Mouse (Mus musculus): ENCODE measurements around the gene Anks1. TPM values are rescaled to one million over a fixed set of nuclear protein-coding genes. Genes with fewer than 3 reads are reported as not detected.
A peak's percentile ranks its signal among the peaks of the same experiment; 100 is the strongest.
"Not testable (repeated sequence)": the region's sequence is repeated elsewhere in the genome, so short reads cannot be mapped to it uniquely, and the experiment has no call there.

The Anks1 gene
- polyA plus RNA-seq, 1 experiment from 2014 or later = 22.5 TPM

DNA sequence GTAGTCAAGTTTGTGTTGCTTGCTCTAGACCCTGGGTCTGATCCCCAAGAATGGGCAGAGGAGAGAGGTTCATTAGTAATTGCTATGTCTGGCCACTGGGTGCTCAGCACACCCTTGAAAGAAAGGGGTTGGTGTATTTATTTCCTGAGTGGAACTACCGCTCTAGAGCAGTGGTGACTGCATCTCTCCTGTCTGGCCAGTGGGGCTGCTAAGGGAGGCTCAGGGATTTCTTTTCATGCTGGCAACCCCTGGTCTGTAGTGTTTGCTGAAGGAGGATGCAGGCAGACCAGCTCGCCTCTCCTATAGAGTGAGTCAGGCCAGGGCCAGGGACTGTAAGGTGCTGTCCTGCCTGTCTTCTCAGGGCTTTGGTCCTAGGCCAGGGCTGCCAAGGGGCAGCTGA, 38.0 kb downstream of the Anks1 start:
- Histone ChIP-seq H3K4me3 (no peak overlapping the region), H3K9me3 (no peaks in the 10 kb centered on the region), H3K4me2 (replicated peaks) (no peak overlapping the region), H3K9ac (no peak overlapping the region), H3K4me1 (peaks cover 16% of the 10 kb centered on the region), H3K36me3 (no peaks in the 10 kb centered on the region), H3K27ac (no peak overlapping the region), H3K27me3 (no peaks in the 10 kb centered on the region)
- no peak for ATAC-seq (ENCODE audit: insufficient number of reproducible peaks, insufficient read depth, low FRiP score, low TSS enrichment)
- WGBS = 80% methylated on average over 2 of the region's 2 CpGs

GRCm38 (mm10) chr17:27953136-27953535, 44.0 kb downstream of the Anks1 start:
- H3K4me1 ChIP-seq = peaks cover 13% of the 10 kb centered on the region
- no peaks in the 10 kb centered on the region for H3K27me3 ChIP-seq
- WGBS = 47% methylated on average over 6 of the region's 6 CpGs
- no peak overlapping the region for H3K4me2 ChIP-seq (replicated peaks)
- H3K4me3 ChIP-seq = no peak overlapping the region
- H3K27ac ChIP-seq = peak overlapping the region; percentile 57; the same call in 1 of the 2 replicates
- no peaks in the 10 kb centered on the region for H3K36me3 ChIP-seq
- ATAC-seq (ENCODE audit: insufficient number of reproducible peaks, insufficient read depth, low FRiP score, low TSS enrichment) = no peak
- H3K9ac ChIP-seq = no peak overlapping the region
- no peaks in the 10 kb centered on the region for H3K9me3 ChIP-seq

DNA sequence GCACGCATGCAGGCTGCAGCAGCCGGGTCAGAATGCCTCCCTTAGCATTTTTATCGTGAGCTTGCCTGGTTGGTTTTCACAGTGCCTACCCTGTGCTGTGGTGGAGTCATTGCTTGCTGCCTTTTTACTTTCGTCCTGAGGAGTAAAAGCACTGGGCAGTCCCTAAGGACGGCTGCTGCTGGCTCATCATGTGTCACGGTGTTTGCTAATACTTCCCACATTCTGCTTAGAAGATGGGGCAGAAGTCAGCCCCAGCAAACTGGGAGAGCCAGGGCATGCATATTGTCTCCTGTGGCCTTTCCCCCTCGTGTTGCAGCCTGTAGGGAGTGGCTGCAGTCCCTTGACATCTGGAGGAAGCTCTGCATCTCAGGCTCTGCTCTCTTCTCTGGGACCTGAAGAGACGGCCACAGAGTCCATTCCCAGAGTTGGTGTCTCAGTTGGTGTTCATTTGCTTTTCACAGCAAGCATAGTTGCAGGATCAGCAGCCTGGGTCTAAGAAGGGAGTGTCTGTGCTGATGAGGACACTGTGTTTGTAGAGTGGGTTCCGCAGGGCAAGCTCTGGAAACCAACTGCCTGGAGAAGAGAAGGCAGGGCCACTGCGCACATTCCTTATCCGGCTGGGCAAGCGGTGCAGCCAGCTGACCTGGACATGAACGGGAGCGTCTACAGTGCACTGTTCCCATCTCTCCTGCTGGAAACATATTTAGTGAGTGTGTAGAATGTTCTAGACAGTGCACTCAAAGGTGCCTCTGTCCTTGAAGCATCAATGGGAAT, 45.7 kb downstream of the Anks1 start:
- Histone ChIP-seq H3K27ac (0 out of 2 replicates have a peak overlapping the region, but pooled peaks have one; percentile 41), H3K4me1 (peaks cover 15% of the 10 kb centered on the region), H3K9ac (no peak overlapping the region), H3K27me3 (no peaks in the 10 kb centered on the region), H3K36me3 (no peaks in the 10 kb centered on the region), H3K4me3 (no peak overlapping the region), H3K9me3 (no peaks in the 10 kb centered on the region), H3K4me2 (replicated peaks) (no peak overlapping the region)
- 57% methylated on average over 14 of the region's 14 CpGs for WGBS
- no peak for ATAC-seq (ENCODE audit: insufficient number of reproducible peaks, insufficient read depth, low FRiP score, low TSS enrichment)

GRCm38 (mm10) chr17:27957649-27958048, 48.5 kb downstream of the Anks1 start:
- Histone ChIP-seq H3K27me3 (no peaks in the 10 kb centered on the region), H3K4me2 (replicated peaks) (no peak overlapping the region), H3K4me1 (peaks cover 25% of the 10 kb centered on the region), H3K36me3 (no peaks in the 10 kb centered on the region), H3K4me3 (no peak overlapping the region), H3K9ac (no peak overlapping the region), H3K27ac (no peak overlapping the region), H3K9me3 (no peaks in the 10 kb centered on the region)
- WGBS = 96% methylated on average over 9 of the region's 9 CpGs
- no peak for ATAC-seq (ENCODE audit: insufficient number of reproducible peaks, insufficient read depth, low FRiP score, low TSS enrichment)

DNA sequence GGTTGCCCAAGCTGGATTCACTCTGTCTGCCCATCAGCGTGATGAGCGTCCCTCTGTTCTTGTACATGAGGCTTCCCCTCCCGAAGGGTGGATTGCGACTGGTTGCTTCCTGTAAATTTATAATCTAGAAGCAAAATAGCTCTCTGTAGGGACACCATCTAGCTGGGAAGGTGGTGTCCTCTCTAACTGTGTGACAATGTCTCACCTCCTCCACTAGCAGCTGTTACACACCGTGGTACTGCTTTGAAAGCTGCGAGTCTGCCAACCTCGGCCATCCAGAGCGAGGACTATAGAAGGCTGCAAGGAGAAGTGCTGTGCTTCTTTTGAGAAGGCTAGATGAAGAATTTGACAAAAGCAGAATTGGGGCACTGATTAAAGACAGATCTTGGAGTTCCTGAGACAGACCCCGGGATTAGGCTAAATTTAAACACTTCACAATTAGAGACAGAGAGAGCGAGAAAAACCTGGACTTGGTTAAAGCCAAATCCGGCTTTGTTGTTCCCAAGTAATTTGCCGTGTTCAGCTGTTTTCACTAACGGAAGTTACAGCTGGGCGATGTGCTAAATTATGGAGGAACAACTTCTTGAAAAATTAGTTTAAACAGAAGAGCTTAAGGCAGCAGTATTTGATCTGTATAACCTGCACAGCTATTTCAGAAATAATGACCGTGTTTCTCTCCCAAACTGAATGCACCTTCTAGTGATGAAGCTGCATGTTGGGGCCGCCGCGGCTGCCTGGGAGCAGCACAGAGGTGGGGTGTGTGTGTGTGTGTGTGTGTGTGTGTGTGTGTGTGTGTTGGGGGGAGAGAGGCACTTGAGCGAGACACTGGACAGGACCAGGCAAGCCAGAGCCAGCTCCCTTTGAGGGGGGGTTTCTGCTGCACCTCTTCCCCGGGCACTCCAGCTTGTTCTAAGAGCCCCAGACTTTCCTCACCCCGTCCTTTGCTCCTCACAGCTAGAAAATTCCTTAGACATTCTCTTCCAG, 51.3 kb downstream of the Anks1 start:
- H3K4me1 ChIP-seq = peaks cover 25% of the 10 kb centered on the region
- no peaks in the 10 kb centered on the region for H3K27me3 ChIP-seq
- WGBS = 44% methylated on average over 21 of the region's 21 CpGs
- H3K4me3 ChIP-seq = no peak overlapping the region
- H3K27ac ChIP-seq = peak overlapping the region; percentile 65
- no peak overlapping the region for H3K9ac ChIP-seq
- H3K9me3 ChIP-seq = no peaks in the 10 kb centered on the region
- no peaks in the 10 kb centered on the region for H3K36me3 ChIP-seq
- no peak for ATAC-seq (ENCODE audit: insufficient number of reproducible peaks, insufficient read depth, low FRiP score, low TSS enrichment)
- peak overlapping the region; percentile 2; the same call in 1 of the 2 replicates for H3K4me2 ChIP-seq (replicated peaks)

GRCm38 (mm10) chr17:27963120-27963519, 54.0 kb downstream of the Anks1 start:
- not testable (repeated sequence) for H3K9ac ChIP-seq; H3K4me3 ChIP-seq; ATAC-seq (ENCODE audit: insufficient number of reproducible peaks, insufficient read depth, low FRiP score, low TSS enrichment); H3K4me2 ChIP-seq (replicated peaks); H3K27ac ChIP-seq; H3K36me3 ChIP-seq; H3K9me3 ChIP-seq; H3K27me3 ChIP-seq
- peaks cover 28% of the 10 kb centered on the region for H3K4me1 ChIP-seq
- 93% methylated on average over 7 of the region's 7 CpGs for WGBS

- H3K27ac ChIP-seq = no peak overlapping the region
- H3K9ac ChIP-seq = no peak overlapping the region
- no peaks in the 10 kb centered on the region for H3K9me3 ChIP-seq
- H3K36me3 ChIP-seq = no peaks in the 10 kb centered on the region
- no peak overlapping the region for H3K4me3 ChIP-seq
- H3K27me3 ChIP-seq = no peaks in the 10 kb centered on the region
- WGBS = 44% methylated on average over 4 of the region's 4 CpGs
- H3K4me1 ChIP-seq = peaks cover 35% of the 10 kb centered on the region
- H3K4me2 ChIP-seq (replicated peaks) = no peak overlapping the region
- no peak for ATAC-seq (ENCODE audit: insufficient number of reproducible peaks, insufficient read depth, low FRiP score, low TSS enrichment)
Measured at GRCm38 (mm10) chr17:27964607-27965006, 55.5 kb downstream of the Anks1 start.

DNA sequence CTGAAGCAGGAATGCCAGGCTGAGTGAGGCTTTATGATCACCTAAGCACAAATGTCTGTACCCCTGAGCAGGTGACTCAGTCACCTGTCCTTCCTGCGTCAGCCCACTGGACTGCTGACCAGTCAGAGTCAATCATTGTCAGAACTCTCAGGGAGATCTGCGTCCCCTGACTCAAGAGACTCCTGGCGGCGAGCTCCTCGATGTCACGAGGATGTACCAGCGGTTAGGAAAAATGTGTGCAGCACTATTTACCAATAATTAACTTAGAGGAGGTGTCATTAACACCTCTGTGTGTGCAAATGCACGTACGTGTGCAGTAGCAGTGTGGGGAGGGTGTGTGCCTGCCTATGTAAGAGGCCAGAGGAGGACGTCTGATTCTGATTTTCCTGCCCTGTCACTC, 56.2 kb downstream of the Anks1 start:
- no peaks in the 10 kb centered on the region for H3K9me3 ChIP-seq
- H3K4me3 ChIP-seq = no peak overlapping the region
- no peaks in the 10 kb centered on the region for H3K27me3 ChIP-seq
- 73% methylated on average over 10 of the region's 10 CpGs for WGBS
- no peak for ATAC-seq (ENCODE audit: insufficient number of reproducible peaks, insufficient read depth, low FRiP score, low TSS enrichment)
- no peak overlapping the region for H3K27ac ChIP-seq
- H3K4me1 ChIP-seq = peaks cover 32% of the 10 kb centered on the region
- no peak overlapping the region for H3K9ac ChIP-seq
- H3K36me3 ChIP-seq = no peaks in the 10 kb centered on the region
- no peak overlapping the region for H3K4me2 ChIP-seq (replicated peaks)

DNA sequence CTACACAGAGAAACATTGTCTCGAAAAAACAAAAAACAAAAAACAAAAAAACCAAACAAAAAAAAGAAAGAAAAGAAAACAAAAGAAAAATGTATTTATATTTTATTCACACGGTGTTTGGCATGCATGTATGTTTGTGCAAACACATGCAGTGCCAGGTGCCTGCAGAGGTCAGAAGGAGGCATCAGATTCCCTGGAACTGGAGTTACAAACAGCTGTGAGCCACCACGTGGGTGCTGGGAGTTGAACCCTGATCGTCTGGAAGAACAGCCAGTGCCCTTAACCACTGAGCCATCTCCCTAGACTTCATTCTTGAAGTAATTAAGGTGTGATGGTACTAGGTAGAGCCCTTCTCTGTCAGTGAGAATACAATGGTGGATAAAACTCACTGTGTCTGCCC, 57.0 kb downstream of the Anks1 start:
- WGBS = 62% methylated on average over 4 of the region's 4 CpGs

DNA sequence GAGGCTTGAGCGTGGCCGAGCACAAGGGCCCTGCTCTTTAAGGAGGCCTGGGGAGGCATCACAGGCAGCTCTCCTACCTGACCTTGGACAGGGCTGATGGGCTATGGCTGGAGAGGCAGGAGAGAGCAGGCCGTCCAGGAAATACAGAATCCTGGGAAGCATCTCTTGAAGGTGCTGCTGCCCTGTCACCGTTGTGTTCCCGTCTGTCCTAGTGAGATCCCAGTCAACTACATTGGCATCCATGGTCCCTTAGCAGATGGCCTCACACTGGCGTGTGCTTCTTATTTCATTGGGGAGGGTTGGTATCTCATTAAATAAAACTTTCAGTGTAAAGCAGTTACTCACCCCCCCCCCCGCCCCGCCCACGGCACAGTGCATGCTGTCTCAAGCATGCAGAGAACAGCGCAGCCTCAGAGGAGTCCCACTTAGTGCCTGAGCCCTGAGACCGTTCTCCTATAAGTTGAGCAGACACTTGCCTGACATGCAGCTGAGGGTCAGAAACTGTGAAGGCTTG, 57.5 kb downstream of the Anks1 start:
- no peaks in the 10 kb centered on the region for H3K36me3 ChIP-seq
- no peak overlapping the region for H3K4me2 ChIP-seq (replicated peaks)
- no peak overlapping the region for H3K4me3 ChIP-seq
- no peak for ATAC-seq (ENCODE audit: insufficient number of reproducible peaks, insufficient read depth, low FRiP score, low TSS enrichment)
- peaks cover 27% of the 10 kb centered on the region for H3K4me1 ChIP-seq
- H3K9ac ChIP-seq = no peak overlapping the region
- no peaks in the 10 kb centered on the region for H3K27me3 ChIP-seq
- H3K27ac ChIP-seq = no peak overlapping the region
- no peaks in the 10 kb centered on the region for H3K9me3 ChIP-seq
- WGBS = 87% methylated on average over 11 of the region's 11 CpGs

More for the DNA sequence above, 57.0 kb downstream of the Anks1 start:
- peaks cover 27% of the 10 kb centered on the region for H3K4me1 ChIP-seq
- no peak overlapping the region for H3K4me3 ChIP-seq
- no peaks in the 10 kb centered on the region for H3K27me3 ChIP-seq
- no peaks in the 10 kb centered on the region for H3K36me3 ChIP-seq
- no peak for ATAC-seq (ENCODE audit: insufficient number of reproducible peaks, insufficient read depth, low FRiP score, low TSS enrichment)
- no peak overlapping the region for H3K9ac ChIP-seq
- H3K9me3 ChIP-seq = no peaks in the 10 kb centered on the region
- H3K27ac ChIP-seq = no peak overlapping the region
- no peak overlapping the region for H3K4me2 ChIP-seq (replicated peaks)

GRCm38 (mm10) chr17:27967529-27967928, 58.4 kb downstream of the Anks1 start:
- Histone ChIP-seq H3K4me2 (replicated peaks) (no peak overlapping the region), H3K9ac (no peak overlapping the region), H3K27ac (no peak overlapping the region), H3K36me3 (no peaks in the 10 kb centered on the region), H3K27me3 (no peaks in the 10 kb centered on the region), H3K4me3 (no peak overlapping the region), H3K9me3 (no peaks in the 10 kb centered on the region), H3K4me1 (peaks cover 27% of the 10 kb centered on the region)
- WGBS = 89% methylated on average over 7 of the region's 7 CpGs
- no peak for ATAC-seq (ENCODE audit: insufficient number of reproducible peaks, insufficient read depth, low FRiP score, low TSS enrichment)
